Mouse (Mus musculus) kidney, adult 11 months (tissue): ENCODE data around the gene Suclg1.

Experiments
- DNase-seq: peaks from one replicate; pipeline ENCODE4 v3.0.0; 2022

The Suclg1 gene

GRCm38 (mm10) chr6:73248237-73249048 lies at the start of gene Suclg1:
Gene Suclg1, plus strand, starts transcription at chr6:73248382.
- DNase-seq = peak; percentile 89

- no peak for DNase-seq
Observed at GRCm38 (mm10) chr6:73203724-73204123, 44.5 kb upstream of the Suclg1 start.

- DNase-seq = no peak
Observed at GRCm38 (mm10) chr6:73204937-73205336, 43.2 kb upstream of the Suclg1 start.

- no peak for DNase-seq
Observed at GRCm38 (mm10) chr6:73209598-73209997, 38.6 kb upstream of the Suclg1 start.

- no peak for DNase-seq
Observed at GRCm38 (mm10) chr6:73210445-73210972, 37.7 kb upstream of the Suclg1 start.

- DNase-seq = no peak
Observed at GRCm38 (mm10) chr6:73211036-73211435, 37.1 kb upstream of the Suclg1 start.

- DNase-seq = no peak
Observed at GRCm38 (mm10) chr6:73211602-73212001, 36.6 kb upstream of the Suclg1 start.

GRCm38 (mm10) chr6:73221189-73221957 lies 26.8 kb upstream of the Suclg1 start, which contains the start of gene Dnah6:
Gene Dnah6, minus strand, starts transcription at chr6:73221651.
- DNase-seq = peak; percentile 95

GRCm38 (mm10) chr6:73221958-73222735 lies 26.0 kb upstream of the Suclg1 start:
- no peak for DNase-seq

- peak; percentile 96 for DNase-seq
Observed at GRCm38 (mm10) chr6:73222841-73223526, 25.2 kb upstream of the Suclg1 start.

- DNase-seq = no peak
Observed at GRCm38 (mm10) chr6:73227376-73228158, 20.6 kb upstream of the Suclg1 start.

- DNase-seq = no peak
Observed at GRCm38 (mm10) chr6:73228408-73228807, 19.8 kb upstream of the Suclg1 start.

GRCm38 (mm10) chr6:73228881-73229280 lies 19.3 kb upstream of the Suclg1 start:
- DNase-seq = no peak

- peak; percentile 88 for DNase-seq
Observed at GRCm38 (mm10) chr6:73232152-73232584, 16.0 kb upstream of the Suclg1 start.

- no peak for DNase-seq
Observed at GRCm38 (mm10) chr6:73233202-73233726, 14.9 kb upstream of the Suclg1 start.

GRCm38 (mm10) chr6:73234302-73234900 lies 13.8 kb upstream of the Suclg1 start:
- DNase-seq = peak; percentile 57

GRCm38 (mm10) chr6:73235650-73236049 lies 12.5 kb upstream of the Suclg1 start:
- DNase-seq = peak; percentile 2

- no peak for DNase-seq
Observed at GRCm38 (mm10) chr6:73246821-73247220, 1.4 kb upstream of the Suclg1 start.

GRCm38 (mm10) chr6:73247452-73247851 lies 730 bp upstream of the Suclg1 start:
- no peak for DNase-seq

- peak; percentile 63 for DNase-seq
Observed at GRCm38 (mm10) chr6:73249049-73249422, 854 bp downstream of the Suclg1 start.

- DNase-seq = no peak
Observed at GRCm38 (mm10) chr6:73249851-73250250, 1.7 kb downstream of the Suclg1 start.
